Mouse (Mus musculus): ENCODE measurements around the gene Cbx2.

GRCm38 (mm10) chr11:118975427-118975826 lies 47.3 kb upstream of the Cbx2 start:
- TF ChIP-seq CTCF (IDR thresholded peaks at IDR 0.05; ENCODE audit: low read depth, low read length) (no peak), GATA1 (IDR thresholded peaks at IDR 0.05; ENCODE audit: borderline replicate concordance, low read length) (no peak), POLR2AphosphoS5 (IDR thresholded peaks at IDR 0.05; ENCODE audit: insufficient replicate concordance, low read depth, low read length) (no peak), TAL1 (conservative IDR thresholded peaks at IDR 0.05; ENCODE audit: low read depth, low read length) (no peak)

Data from G1E (cell line).